32 mouse cellular contexts compared by ENCODE assay signal in genomic region chr5:28149436-28149835, GRCm38 (mm10). TPM values are rescaled to one million over a fixed set of nuclear protein-coding genes. Genes with fewer than 3 reads are reported as not detected.
DNase-seq lines count a peak whose midpoint lies in the region; ATAC-seq and TF ChIP-seq lines count a peak whose summit lies in the region.
"Had no signal": no experiment of that assay in that cellular context is flagged by ENCODE, and none has a peak within 500 bp of the region (broad histone marks: within the 10 kb centered on the region; RNA-seq: fewer than 3 reads in every experiment).

No protein-coding gene starts in this region.

- H3K9me3 ChIP-seq in hindbrain, postnatal 0 days (ENCODE audit: low read length): no peaks in the 10 kb centered on the region
- H3K9me3 ChIP-seq in hindbrain, embryonic 10.5 days: no peaks in the 10 kb centered on the region
- H3K9me3 ChIP-seq: embryonic facial prominence, embryonic 12.5 days; forebrain, embryonic 10.5 days; forebrain, embryonic 15.5 days; heart, embryonic 13.5 days; midbrain, embryonic 15.5 days; neural tube, embryonic 12.5 days had no signal

- no peaks in the 10 kb centered on the region for H3K4me1 ChIP-seq in hindbrain, postnatal 0 days (ENCODE audit: insufficient read depth, low read length)
- H3K4me1 ChIP-seq in hindbrain, embryonic 10.5 days (replicated peaks): no peaks in the 10 kb centered on the region
- peaks cover 21% of the 10 kb centered on the region for H3K4me1 ChIP-seq in cerebellum, adult 2 months (ENCODE audit: control insufficient read depth, insufficient read depth, low read length)
- no peaks in the 10 kb centered on the region for H3K4me1 ChIP-seq in heart, adult 2 months (ENCODE audit: control insufficient read depth, insufficient read depth, low read length)
- H3K4me1 ChIP-seq: embryonic facial prominence, embryonic 12.5 days; forebrain, embryonic 10.5 days; forebrain, embryonic 15.5 days; heart, embryonic 13.5 days; midbrain, embryonic 15.5 days; neural tube, embryonic 12.5 days had no signal

- no peaks in the 10 kb centered on the region for H3K79me2 ChIP-seq in heart, adult 2 months (replicated peaks; ENCODE audit: control insufficient read depth, insufficient read depth, low read length)

- peak; percentile 30 for DNase-seq in hindbrain, postnatal 0 days (ENCODE audit: low spot score)
- no peak for DNase-seq in hindbrain, embryonic 10.5 days (ENCODE audit: low spot score)
- peak; percentile 68 to 84 for DNase-seq in cerebellum, adult 2 months
- DNase-seq in cerebellum, postnatal 25 days: peak; percentile 67 to 72
- no peak for DNase-seq in layer of hippocampus, postnatal 36 days
- no peak for DNase-seq in heart, adult 2 months
- no peak for DNase-seq in layer of hippocampus, postnatal 25 days (ENCODE audit: extremely low spot score in 1 of 2, low spot score in 1 of 2)
- DNase-seq: adrenal gland, postnatal 14 days; heart, postnatal 10 days; kidney, adult 8-10 months; kidney, postnatal 4 days; liver; lung, adult 2 months; lung, postnatal 10 days; right cerebral cortex, postnatal 14 days; thymus, postnatal 4 days had no signal

- 39% methylated on average over 3 of the region's 3 CpGs for WGBS in hindbrain, postnatal 0 days
- 68% methylated on average over 3 of the region's 3 CpGs for WGBS in hindbrain, embryonic 10.5 days
- WGBS in cerebellum, adult 2 months: 22% methylated on average over 3 of the region's 3 CpGs
- WGBS in heart, adult 2 months: 75% methylated on average over 3 of the region's 3 CpGs

- TF ChIP-seq CTCF in hindbrain, postnatal 0 days (IDR thresholded peaks at IDR 0.05; ENCODE audit: low read depth): no peak
- peak; percentile 16; the same call in 1 of the 2 replicates for TF ChIP-seq CTCF in cerebellum, adult 2 months (IDR thresholded peaks at IDR 0.05; ENCODE audit: borderline replicate concordance, insufficient read depth, low read depth, low read length)
- no peak for TF ChIP-seq CTCF in heart, adult 2 months (IDR thresholded peaks at IDR 0.05)

- ATAC-seq in hindbrain, postnatal 0 days: no peak
- ATAC-seq: CD4-positive, CD25-positive, alpha-beta regulatory T cell, adult 4 months; forebrain, embryonic 15.5 days; hindbrain, embryonic 16.5 days; intestine, embryonic 16.5 days; midbrain, embryonic 15.5 days had no signal

- no peak overlapping the region for H3K9ac ChIP-seq in hindbrain, postnatal 0 days (replicated peaks; ENCODE audit: low read length)
- H3K9ac ChIP-seq in heart, adult 2 months (ENCODE audit: low read depth, low read length): no peak overlapping the region
- H3K9ac ChIP-seq: embryonic facial prominence, embryonic 12.5 days; forebrain, embryonic 15.5 days; heart, embryonic 13.5 days; liver, embryonic 14.5 days; midbrain, embryonic 15.5 days; neural tube, embryonic 12.5 days had no signal

- no peak overlapping the region for H3K4me2 ChIP-seq in hindbrain, postnatal 0 days (ENCODE audit: low read depth, low read length)
- H3K4me2 ChIP-seq: embryonic facial prominence, embryonic 12.5 days; forebrain, embryonic 15.5 days; heart, embryonic 13.5 days; midbrain, embryonic 15.5 days; neural tube, embryonic 12.5 days had no signal

- intact Hi-C loops in heart, adult 2 months (cut with DNase I): no loop called here

- no peak overlapping the region for H3K27ac ChIP-seq in hindbrain, postnatal 0 days
- no peak overlapping the region for H3K27ac ChIP-seq in hindbrain, embryonic 10.5 days
- peak overlapping the region; percentile 24; the same call in 1 of the 2 replicates for H3K27ac ChIP-seq in cerebellum, adult 2 months (ENCODE audit: insufficient read depth, low read length)
- no peak overlapping the region for H3K27ac ChIP-seq in heart, adult 2 months
- H3K27ac ChIP-seq: embryonic facial prominence, embryonic 12.5 days; forebrain, embryonic 10.5 days; forebrain, embryonic 15.5 days; heart, embryonic 13.5 days; kidney, postnatal 0 days; liver, embryonic 14.5 days; macrophage; midbrain, embryonic 15.5 days; neural tube, embryonic 12.5 days had no signal

- no peak for TF ChIP-seq EP300 in heart, adult 2 months (IDR thresholded peaks at IDR 0.05; ENCODE audit: insufficient read depth, low read depth, low read length)

- TF ChIP-seq POLR2A in cerebellum, adult 2 months (IDR thresholded peaks at IDR 0.05; ENCODE audit: borderline replicate concordance, insufficient read depth, low read length): no peak
- no peak for TF ChIP-seq POLR2A in heart, adult 2 months (IDR thresholded peaks at IDR 0.05; ENCODE audit: insufficient read depth, low read depth, low read length)

- H3K4me3 ChIP-seq in hindbrain, postnatal 0 days (ENCODE audit: low read length): no peak overlapping the region
- no peak overlapping the region for H3K4me3 ChIP-seq in hindbrain, embryonic 10.5 days
- H3K4me3 ChIP-seq in cerebellum, adult 2 months (replicated peaks; ENCODE audit: insufficient read depth, low read depth, low read length): no peak overlapping the region
- no peak overlapping the region for H3K4me3 ChIP-seq in heart, adult 2 months
- H3K4me3 ChIP-seq: embryonic facial prominence, embryonic 12.5 days; forebrain, embryonic 10.5 days; forebrain, embryonic 15.5 days; heart, embryonic 13.5 days; midbrain, embryonic 15.5 days; neural tube, embryonic 12.5 days had no signal

- H3K36me3 ChIP-seq in hindbrain, postnatal 0 days (ENCODE audit: insufficient read depth, low read length): no peaks in the 10 kb centered on the region
- H3K36me3 ChIP-seq in hindbrain, embryonic 10.5 days: no peaks in the 10 kb centered on the region
- no peaks in the 10 kb centered on the region for H3K36me3 ChIP-seq in heart, adult 2 months (ENCODE audit: control insufficient read depth, insufficient read depth, low read length)
- H3K36me3 ChIP-seq: embryonic facial prominence, embryonic 12.5 days; forebrain, embryonic 10.5 days; forebrain, embryonic 15.5 days; heart, embryonic 13.5 days; midbrain, embryonic 15.5 days; neural tube, embryonic 12.5 days had no signal

- H3K27me3 ChIP-seq in hindbrain, postnatal 0 days (ENCODE audit: insufficient read depth, low read length): peaks cover 8% of the 10 kb centered on the region; the same call in 1 of the 2 replicates
- H3K27me3 ChIP-seq in hindbrain, embryonic 10.5 days (ENCODE audit: insufficient read depth, poor library complexity, severe bottlenecking): peaks cover 72% of the 10 kb centered on the region
- no peaks in the 10 kb centered on the region for H3K27me3 ChIP-seq in cerebellum, adult 2 months (ENCODE audit: control insufficient read depth, insufficient read depth, low read length)
- H3K27me3 ChIP-seq in heart, adult 2 months (ENCODE audit: control insufficient read depth, insufficient read depth, low read length): no peaks in the 10 kb centered on the region; the same call in 1 of the 2 replicates

RNA-seq across cellular contexts. Expression of gene En2, which starts 16.1 kb away (rescaled TPM):
- 33.8 and 35.1 TPM in 2 replicates for total RNA-seq in hindbrain, postnatal 0 days (2014; rRNA removed)
- 0.98 and 1.1 TPM in 2 replicates for polyA plus RNA-seq in hindbrain, postnatal 0 days (2015; fragmentation: Nextera tagmentation; extraction: Ambion mirVana)
- 0.50 and 0.88 TPM in 2 replicates for polyA plus RNA-seq in hindbrain, embryonic 10.5 days (2016; fragmentation: Nextera tagmentation; extraction: Ambion mirVana)
- 72.9 and 92.2 TPM in 2 replicates for polyA plus RNA-seq in cerebellum, adult 2 months (2012; rRNA removed)
- under 1 TPM; 0.25 to 0.28 TPM for total RNA-seq in layer of hippocampus, postnatal 36 days (2021)
- total RNA-seq in heart, adult 2 months (2021): under 1 TPM in 1 of 2 experiments, not detected in 1; 0.05 TPM
- not detected in 2 replicates for polyA plus RNA-seq in heart, adult 2 months (2012; rRNA removed)
- under 1 TPM; 0.34 to 0.56 TPM for total RNA-seq in layer of hippocampus, postnatal 25 days (2021)
- polyA plus RNA-seq: CD4-positive, CD25-positive, alpha-beta regulatory T cell, adult 4 months; embryonic facial prominence, embryonic 12.5 days; forebrain, embryonic 10.5 days; forebrain, embryonic 15.5 days; heart, embryonic 13.5 days; intestine, embryonic 16.5 days; kidney, postnatal 0 days; limb, embryonic 11.5 days; liver, embryonic 14.5 days; lung, adult 2 months; macrophage; small intestine, adult 2 months; stomach, embryonic 14.5 days; thymus, postnatal 0 days had no signal

Comparison
In these comparisons a context has a peak if more than half of its experiments do, and no peak if none do; other contexts are left out.
1. DNase-seq: peak in hindbrain, postnatal 0 days (single experiment), cerebellum, adult 2 months (2 of 2) and cerebellum, postnatal 25 days (2 of 2); none in hindbrain, embryonic 10.5 days (single experiment), layer of hippocampus, postnatal 36 days (0 of 2), heart, adult 2 months (0 of 2) and layer of hippocampus, postnatal 25 days (0 of 2).
2. RNA of gene En2, which starts 16.1 kb away (total RNA-seq): 33.8 to 35.1 TPM in hindbrain, postnatal 0 days; 0.34 to 0.56 TPM in layer of hippocampus, postnatal 25 days, 0.25 to 0.28 TPM in layer of hippocampus, postnatal 36 days and 0.05 TPM in heart, adult 2 months; every median in the first group is over 10 times any median in the second.